Mouse (Mus musculus): ENCODE data around the gene Ccdc182. TPM values are rescaled to one million over a fixed set of nuclear protein-coding genes. Genes with fewer than 3 reads are reported as not detected.
A peak's percentile ranks its signal among the peaks of the same experiment; 100 is the strongest.

Gene Ccdc182
- polyA plus RNA-seq, 1 experiment from 2014 or later, result not detected

DNA sequence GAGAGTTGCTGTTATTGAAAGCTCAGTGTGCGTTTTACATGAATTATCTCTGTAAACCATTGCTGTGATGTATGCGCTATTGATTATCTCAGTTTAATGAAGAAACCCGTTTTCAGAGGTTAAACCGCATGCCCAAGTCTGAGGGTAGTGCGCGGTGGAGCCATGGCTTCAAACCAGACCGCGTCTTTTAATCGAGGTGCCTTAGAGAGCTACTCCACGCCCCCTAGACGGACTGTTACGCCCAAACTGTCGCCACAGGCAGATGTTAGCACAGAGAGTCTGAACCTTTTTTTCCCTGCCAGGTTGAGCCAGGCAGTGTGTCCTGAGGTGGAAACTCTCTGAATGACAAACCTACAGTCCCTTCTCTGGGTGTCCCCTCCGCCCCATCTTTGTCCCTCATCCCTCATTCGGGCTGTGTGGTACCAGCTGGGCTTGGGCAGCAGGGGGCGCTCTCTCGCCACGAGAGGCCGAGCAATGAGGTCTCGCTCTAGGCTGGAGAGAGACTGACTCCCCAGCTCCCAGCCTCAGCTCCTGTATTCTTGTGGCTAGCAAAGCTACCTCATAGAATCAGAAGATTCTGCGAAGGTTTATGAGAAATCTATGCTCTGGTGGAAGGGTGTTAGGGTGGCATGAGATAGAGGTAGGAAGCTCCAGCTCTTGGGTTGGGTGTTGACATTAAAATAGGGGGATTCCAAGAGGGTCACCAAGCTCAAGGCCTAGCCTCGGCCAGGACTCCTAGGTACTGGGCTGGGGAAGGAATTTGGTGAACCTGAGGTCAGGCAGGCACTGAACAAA is 41.7 kb upstream of the Ccdc182 start:
- Histone ChIP-seq H3K4me2 (replicated peaks; ENCODE audit: low read depth) (peak overlapping the region; percentile 45; the same call in 1 of the 2 replicates), H3K9ac (ENCODE audit: low read length) (no peak overlapping the region), H3K9me3 (ENCODE audit: control insufficient read depth, low read length) (no peaks in the 10 kb centered on the region), H3K4me1 (replicated peaks; ENCODE audit: control insufficient read depth, insufficient read depth) (no peaks in the 10 kb centered on the region), H3K27me3 (ENCODE audit: control insufficient read depth, insufficient read depth, low read length) (no peaks in the 10 kb centered on the region), H3K4me3 (ENCODE audit: low read depth, low read length) (no peak overlapping the region), H3K27ac (replicated peaks) (no peak overlapping the region), H3K36me3 (ENCODE audit: control insufficient read depth, insufficient read depth, low read length) (no peaks in the 10 kb centered on the region)
- TF ChIP-seq EP300 (optimal IDR thresholded peaks at IDR 0.05) (no peak), CTCF (IDR thresholded peaks at IDR 0.05; ENCODE audit: low read depth) (peak; percentile 99)
- peak; percentile 84 for DNase-seq (ENCODE audit: low spot score)
- ATAC-seq (ENCODE audit: low FRiP score, low TSS enrichment), result peak; percentile 89
- WGBS, result 14% methylated on average over 22 of the region's 22 CpGs

DNA sequence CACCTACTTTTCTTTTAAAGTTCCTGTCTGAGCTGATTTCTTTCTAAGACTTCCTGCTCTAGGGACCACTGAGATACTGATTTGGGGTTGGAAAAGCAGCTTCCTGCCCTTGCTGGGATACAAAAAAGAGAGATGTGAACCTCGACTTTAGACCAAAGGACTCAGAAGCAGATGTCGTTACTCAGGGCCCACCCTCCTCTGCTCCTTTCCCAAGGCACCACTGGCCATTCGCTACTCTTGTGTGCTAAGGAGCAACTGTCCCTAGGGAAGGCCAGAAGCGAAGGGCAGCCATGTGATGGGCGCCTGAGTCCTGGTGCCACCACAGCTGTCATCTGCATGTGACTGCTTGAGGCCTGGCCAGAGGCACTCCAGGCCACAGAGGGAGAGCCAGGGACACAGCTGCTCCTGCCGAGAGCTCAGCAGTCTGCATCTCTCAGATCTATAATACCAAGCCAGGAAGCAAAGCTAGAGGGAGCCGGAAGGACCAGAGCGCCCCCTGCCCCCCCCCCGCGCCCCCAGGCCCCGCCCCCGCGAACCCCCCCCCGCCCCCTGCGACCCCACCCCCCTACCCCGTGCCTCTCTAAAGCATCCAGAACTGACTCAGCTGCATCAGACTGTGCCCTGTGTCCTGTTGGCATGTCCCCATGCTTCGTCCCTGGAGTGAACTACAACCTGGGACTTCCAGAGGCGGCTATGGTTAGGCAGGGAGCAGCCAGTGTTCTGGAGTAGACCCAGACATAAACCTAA is 40.9 kb upstream of the Ccdc182 start:
- no peak for DNase-seq (ENCODE audit: low spot score)

DNA sequence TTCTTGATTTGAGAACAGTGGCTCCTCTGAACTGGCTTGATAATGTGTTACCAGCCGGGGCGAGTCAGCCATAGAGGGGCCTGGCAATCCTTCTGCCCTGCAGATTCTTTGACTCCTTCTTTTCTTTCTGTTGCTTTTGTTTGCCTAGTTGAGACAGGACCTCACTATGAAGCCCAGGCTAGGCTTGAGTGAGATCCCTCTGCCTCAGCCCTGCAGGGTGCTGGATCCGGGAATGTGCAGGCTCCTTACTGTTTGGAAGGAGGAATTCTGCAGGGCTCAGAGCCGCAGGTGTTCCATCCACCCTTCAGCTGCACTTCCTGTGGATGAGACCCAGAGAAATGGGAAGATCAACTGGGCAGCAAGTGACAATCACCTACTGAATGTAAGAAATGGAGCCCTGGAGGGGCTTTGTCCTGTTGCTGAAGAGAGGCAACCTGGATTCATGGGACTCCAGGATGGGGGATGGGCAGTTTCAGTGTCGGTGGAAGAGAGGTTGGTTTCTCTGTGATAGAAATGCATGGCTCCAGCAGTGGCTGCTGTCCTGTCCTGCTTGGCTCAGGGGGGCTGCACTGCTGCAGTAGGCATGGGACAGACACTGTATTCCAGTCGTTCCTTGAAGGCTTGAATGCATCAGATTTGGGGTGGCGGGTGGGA is 40.2 kb upstream of the Ccdc182 start:
- ATAC-seq (ENCODE audit: low FRiP score, low TSS enrichment), result no peak
- H3K4me3 ChIP-seq (ENCODE audit: low read depth, low read length), result no peak overlapping the region
- no peak overlapping the region for H3K9ac ChIP-seq (ENCODE audit: low read length)
- H3K4me1 ChIP-seq (replicated peaks; ENCODE audit: control insufficient read depth, insufficient read depth), result no peaks in the 10 kb centered on the region
- no peak overlapping the region for H3K27ac ChIP-seq (replicated peaks)
- WGBS, result 60% methylated on average over 7 of the region's 7 CpGs
- H3K9me3 ChIP-seq (ENCODE audit: control insufficient read depth, low read length), result no peaks in the 10 kb centered on the region
- TF ChIP-seq EP300 (optimal IDR thresholded peaks at IDR 0.05) (no peak), CTCF (IDR thresholded peaks at IDR 0.05; ENCODE audit: low read depth) (no peak)
- DNase-seq (ENCODE audit: low spot score), result no peak
- no peaks in the 10 kb centered on the region for H3K27me3 ChIP-seq (ENCODE audit: control insufficient read depth, insufficient read depth, low read length)
- no peak overlapping the region for H3K4me2 ChIP-seq (replicated peaks; ENCODE audit: low read depth)
- no peaks in the 10 kb centered on the region for H3K36me3 ChIP-seq (ENCODE audit: control insufficient read depth, insufficient read depth, low read length)

More for the DNA sequence above, 40.9 kb upstream of the Ccdc182 start:
- no peak overlapping the region for H3K4me2 ChIP-seq (replicated peaks; ENCODE audit: low read depth)
- no peak overlapping the region for H3K9ac ChIP-seq (ENCODE audit: low read length)
- H3K27me3 ChIP-seq (ENCODE audit: control insufficient read depth, insufficient read depth, low read length), result no peaks in the 10 kb centered on the region
- H3K4me1 ChIP-seq (replicated peaks; ENCODE audit: control insufficient read depth, insufficient read depth), result no peaks in the 10 kb centered on the region
- H3K27ac ChIP-seq (replicated peaks), result no peak overlapping the region
- WGBS, result 26% methylated on average over 16 of the region's 18 CpGs
- H3K4me3 ChIP-seq (ENCODE audit: low read depth, low read length), result no peak overlapping the region
- H3K36me3 ChIP-seq (ENCODE audit: control insufficient read depth, insufficient read depth, low read length), result no peaks in the 10 kb centered on the region
- TF ChIP-seq EP300 (optimal IDR thresholded peaks at IDR 0.05) (no peak), CTCF (IDR thresholded peaks at IDR 0.05; ENCODE audit: low read depth) (no peak)
- H3K9me3 ChIP-seq (ENCODE audit: control insufficient read depth, low read length), result no peaks in the 10 kb centered on the region
- ATAC-seq (ENCODE audit: low FRiP score, low TSS enrichment), result no peak

DNA sequence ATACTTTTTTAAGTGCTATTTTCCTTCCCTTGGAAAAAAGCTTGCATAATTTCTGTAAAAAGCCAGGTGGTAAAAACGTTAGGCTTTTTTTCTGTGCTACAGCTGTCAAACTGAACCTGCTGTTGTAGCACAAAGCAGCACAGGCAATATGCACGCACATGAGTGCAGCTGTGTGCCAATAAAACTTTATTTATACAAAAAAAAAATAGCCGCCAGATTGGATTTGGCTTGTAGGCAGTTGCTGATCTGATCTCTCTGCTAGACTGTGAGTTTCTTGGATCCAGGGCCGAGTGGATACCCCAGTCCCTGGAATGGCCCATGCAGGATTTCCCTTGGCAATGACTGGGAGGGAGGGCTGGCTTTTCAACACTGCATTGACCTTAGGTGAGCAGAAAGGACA is 36.2 kb upstream of the Ccdc182 start:
- no peak overlapping the region for H3K4me3 ChIP-seq (ENCODE audit: low read depth, low read length)
- 58% methylated on average over 4 of the region's 4 CpGs for WGBS
- TF ChIP-seq CTCF (IDR thresholded peaks at IDR 0.05; ENCODE audit: low read depth) (no peak), EP300 (optimal IDR thresholded peaks at IDR 0.05) (no peak)
- no peaks in the 10 kb centered on the region for H3K9me3 ChIP-seq (ENCODE audit: control insufficient read depth, low read length)
- H3K27ac ChIP-seq (replicated peaks), result no peak overlapping the region
- no peak for DNase-seq (ENCODE audit: low spot score)
- no peak for ATAC-seq (ENCODE audit: low FRiP score, low TSS enrichment)
- H3K27me3 ChIP-seq (ENCODE audit: control insufficient read depth, insufficient read depth, low read length), result no peaks in the 10 kb centered on the region
- no peaks in the 10 kb centered on the region for H3K36me3 ChIP-seq (ENCODE audit: control insufficient read depth, insufficient read depth, low read length)
- H3K9ac ChIP-seq (ENCODE audit: low read length), result no peak overlapping the region
- H3K4me2 ChIP-seq (replicated peaks; ENCODE audit: low read depth), result no peak overlapping the region
- no peaks in the 10 kb centered on the region for H3K4me1 ChIP-seq (replicated peaks; ENCODE audit: control insufficient read depth, insufficient read depth)

DNA sequence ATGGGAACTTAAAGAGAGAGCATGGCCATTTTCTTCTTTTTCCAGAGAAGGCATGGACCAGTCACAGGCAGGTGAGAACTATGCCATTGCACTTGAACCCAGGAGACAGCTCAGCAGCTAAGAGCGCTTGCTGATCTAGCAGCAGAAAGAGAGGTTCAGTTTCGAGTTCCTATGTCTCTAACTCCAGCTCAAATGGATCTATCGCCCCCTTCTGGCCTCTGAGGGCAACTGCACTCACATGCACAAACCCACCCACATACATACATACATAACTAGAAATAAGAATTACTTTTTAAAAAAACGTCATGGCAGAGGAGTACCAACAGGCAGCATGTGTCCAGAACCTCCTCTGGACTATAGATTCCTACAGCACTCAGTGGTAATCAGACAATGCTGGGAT is 35.6 kb upstream of the Ccdc182 start:
- H3K36me3 ChIP-seq (ENCODE audit: control insufficient read depth, insufficient read depth, low read length), result no peaks in the 10 kb centered on the region

More for the DNA sequence above, 35.6 kb upstream of the Ccdc182 start:
- H3K4me3 ChIP-seq (ENCODE audit: low read depth, low read length), result no peak overlapping the region
- H3K27ac ChIP-seq (replicated peaks), result no peak overlapping the region
- H3K4me2 ChIP-seq (replicated peaks; ENCODE audit: low read depth), result no peak overlapping the region
- 79% methylated on average over 4 of the region's 4 CpGs for WGBS
- H3K9ac ChIP-seq (ENCODE audit: low read length), result no peak overlapping the region
- H3K9me3 ChIP-seq (ENCODE audit: control insufficient read depth, low read length), result no peaks in the 10 kb centered on the region
- TF ChIP-seq EP300 (optimal IDR thresholded peaks at IDR 0.05) (no peak), CTCF (IDR thresholded peaks at IDR 0.05; ENCODE audit: low read depth) (peak; percentile 31; the same call in 1 of the 2 replicates)
- no peaks in the 10 kb centered on the region for H3K27me3 ChIP-seq (ENCODE audit: control insufficient read depth, insufficient read depth, low read length)
- no peaks in the 10 kb centered on the region for H3K4me1 ChIP-seq (replicated peaks; ENCODE audit: control insufficient read depth, insufficient read depth)
- DNase-seq (ENCODE audit: low spot score) (no peak), ATAC-seq (ENCODE audit: low FRiP score, low TSS enrichment) (no peak)

Data from stomach, postnatal 0 days (tissue).